Mouse (Mus musculus) MEL (cell line): Measurements from ENCODE around the gene Aven. TPM values are rescaled to one million over a fixed set of nuclear protein-coding genes. Genes with fewer than 3 reads are reported as not detected.

Source experiments
- DNase-seq: peaks from one replicate; pipeline ENCODE4 v3.0.0; 2011; ENCODE audit warnings: low read depth, low spot score
- H3K27ac ChIP-seq: 2 replicates; pipeline ENCODE4 v1.5.1; 2012; ENCODE audit warnings: low read depth, mild to moderate bottlenecking, control low read depth, low read length, moderate library complexity; ENCODE audit not compliant: control insufficient read depth
- H3K27me3 ChIP-seq, 2 experiments: fragments of 150-350 bp in 1 of 2; sonication (generic) in 1 of 2; 2 replicates each; pipeline ENCODE4 v1.6.1; 2012; ENCODE audit warnings: low read length in 2 of 2, mild to moderate bottlenecking in 2 of 2, improper control_type of control experiment in 1 of 2, moderate library complexity in 1 of 2; ENCODE audit not compliant: insufficient read depth in 2 of 2, control insufficient read depth in 1 of 2
- H3K36me3 ChIP-seq, 2 experiments: 2 replicates each; pipeline ENCODE4 v1.6.1; 2012 to 2014; ENCODE audit warnings: low read length in 2 of 2, improper control_type of control experiment in 1 of 2, inconsistent platforms in 1 of 2, mild to moderate bottlenecking in 1 of 2; ENCODE audit not compliant: insufficient read depth in 2 of 2, control insufficient read depth in 1 of 2
- H3K4me1 ChIP-seq, 2 experiments: fragments of 150-350 bp in 1 of 2; sonication (generic) in 1 of 2; 2 replicates each; pipeline ENCODE4 v1.6.1; 2012; ENCODE audit warnings: low read length in 2 of 2, improper control_type of control experiment in 1 of 2, mild to moderate bottlenecking in 1 of 2; ENCODE audit not compliant: insufficient read depth in 2 of 2, control insufficient read depth in 1 of 2
- H3K4me3 ChIP-seq, 2 experiments: fragments of 150-350 bp in 1 of 2; sonication (generic) in 1 of 2; 2 replicates each; pipeline ENCODE4 v1.5.1; 2012; ENCODE audit warnings: low read depth in 2 of 2, low read length in 2 of 2, mild to moderate bottlenecking in 2 of 2, moderate library complexity in 2 of 2, control low read depth in 1 of 2, improper control_type of control experiment in 1 of 2; ENCODE audit not compliant: control insufficient read depth in 1 of 2, insufficient read depth in 1 of 2
- H3K79me2 ChIP-seq: 2 replicates; pipeline ENCODE4 v1.6.1; 2012; ENCODE audit warnings: mild to moderate bottlenecking, low read length, moderate library complexity; ENCODE audit not compliant: control insufficient read depth, poor library complexity, insufficient read depth
- H3K9ac ChIP-seq: 2 replicates; pipeline ENCODE4 v1.6.1; 2012; ENCODE audit warnings: low read depth, mild to moderate bottlenecking, control low read depth, low read length, moderate library complexity; ENCODE audit not compliant: control insufficient read depth, poor library complexity, severe bottlenecking
- H3K9me3 ChIP-seq: fragments of 150-350 bp; sonication (generic); replicated peaks from 2 replicates; pipeline ENCODE4 v1.6.1; 2012; ENCODE audit warnings: mild to moderate bottlenecking, low read length, improper control_type of control experiment, moderate library complexity; ENCODE audit not compliant: insufficient read depth
- CHD1 ChIP-seq: IDR thresholded peaks from 2 replicates; pipeline ENCODE4 v1.6.1; 2012; ENCODE audit warnings: low read depth, mild to moderate bottlenecking, inconsistent platforms, low read length, improper control_type of control experiment
- CTCF ChIP-seq, 3 experiments: IDR thresholded peaks in 2 of 3; conservative IDR thresholded peaks in 1 of 3; 2 replicates each; pipeline ENCODE4 v1.5.1; 2011 to 2012; ENCODE audit warnings: low read length in 3 of 3, low read depth in 2 of 3, mild to moderate bottlenecking in 2 of 3, improper control_type of control experiment in 1 of 3, inconsistent platforms in 1 of 3, mixed read lengths in 1 of 3, moderate library complexity in 1 of 3; ENCODE audit not compliant: control insufficient read depth in 1 of 3, insufficient read depth in 1 of 3, poor library complexity in 1 of 3, severe bottlenecking in 1 of 3
- ELF1 ChIP-seq: IDR thresholded peaks from 2 replicates; pipeline ENCODE4 v1.6.1; 2014; ENCODE audit warnings: low read depth, mild to moderate bottlenecking, inconsistent platforms, low read length, improper control_type of control experiment, moderate library complexity
- HCFC1 ChIP-seq: IDR thresholded peaks from 2 replicates; pipeline ENCODE4 v1.6.1; 2012; ENCODE audit warnings: low read depth, mild to moderate bottlenecking, inconsistent platforms, low read length, improper control_type of control experiment, moderate library complexity
- JUND ChIP-seq: IDR thresholded peaks from 2 replicates; pipeline ENCODE4 v1.6.1; 2011; ENCODE audit warnings: low read depth, mild to moderate bottlenecking, improper control_type of control experiment, low read length
- KAT2A ChIP-seq: conservative IDR thresholded peaks from 2 replicates; pipeline ENCODE4 v1.6.1; 2012; ENCODE audit warnings: low read depth, low read length, improper control_type of control experiment, inconsistent platforms
- MAZ ChIP-seq: IDR thresholded peaks from 2 replicates; pipeline ENCODE4 v1.6.1; 2012; ENCODE audit warnings: low read depth, mild to moderate bottlenecking, inconsistent platforms, low read length, improper control_type of control experiment
- MEF2A ChIP-seq: IDR thresholded peaks from 2 replicates; pipeline ENCODE4 v1.6.1; 2014; ENCODE audit warnings: low read depth, mild to moderate bottlenecking, inconsistent platforms, low read length, improper control_type of control experiment; ENCODE audit not compliant: poor library complexity, insufficient replicate concordance, severe bottlenecking; ENCODE audit errors: extremely low read depth
- MXI1 ChIP-seq: IDR thresholded peaks from 2 replicates; pipeline ENCODE4 v1.6.1; 2011; ENCODE audit warnings: mild to moderate bottlenecking, low read depth, low read length, improper control_type of control experiment
- MYC ChIP-seq: IDR thresholded peaks from 2 replicates; pipeline ENCODE4 v1.6.1; 2011; ENCODE audit warnings: low read depth, mild to moderate bottlenecking, low read length, improper control_type of control experiment, moderate library complexity
- NELFE ChIP-seq: IDR thresholded peaks from 2 replicates; pipeline ENCODE4 v1.6.1; 2011; ENCODE audit warnings: low read depth, low read length, improper control_type of control experiment
- POLR2A ChIP-seq, 2 experiments: IDR thresholded peaks; 2 replicates each; pipeline ENCODE4 v1.6.1; 2011 to 2012; ENCODE audit warnings: low read length in 2 of 2, mild to moderate bottlenecking in 2 of 2, control low read depth in 1 of 2, improper control_type of control experiment in 1 of 2, low read depth in 1 of 2, moderate library complexity in 1 of 2; ENCODE audit not compliant: control insufficient read depth in 1 of 2, insufficient read depth in 1 of 2, poor library complexity in 1 of 2
- RAD21 ChIP-seq: IDR thresholded peaks from 2 replicates; pipeline ENCODE4 v1.6.1; 2011; ENCODE audit warnings: mild to moderate bottlenecking, low read depth, low read length, improper control_type of control experiment
- SIN3A ChIP-seq: IDR thresholded peaks from 2 replicates; pipeline ENCODE4 v1.6.1; 2012; ENCODE audit warnings: low read length, improper control_type of control experiment, inconsistent platforms
- TBP ChIP-seq: IDR thresholded peaks from 2 replicates; pipeline ENCODE4 v1.8.0; 2011; ENCODE audit warnings: low read depth, low read length, improper control_type of control experiment
- TCF12 ChIP-seq: IDR thresholded peaks from 2 replicates; pipeline ENCODE4 v1.6.1; 2014; ENCODE audit warnings: low read depth, mild to moderate bottlenecking, inconsistent platforms, low read length, improper control_type of control experiment, moderate library complexity
- USF2 ChIP-seq, 2 experiments: IDR thresholded peaks; 2 replicates each; pipeline ENCODE4 v1.6.1; 2011 to 2012; ENCODE audit warnings: improper control_type of control experiment in 2 of 2, low read length in 2 of 2, borderline replicate concordance in 1 of 2, inconsistent platforms in 1 of 2, low read depth in 1 of 2, mild to moderate bottlenecking in 1 of 2; ENCODE audit not compliant: insufficient read depth in 1 of 2
- ZKSCAN1 ChIP-seq: IDR thresholded peaks from 2 replicates; pipeline ENCODE4 v1.6.1; 2012; ENCODE audit warnings: low read depth, mild to moderate bottlenecking, inconsistent platforms, low read length, improper control_type of control experiment, moderate library complexity
- ZMIZ1 ChIP-seq: IDR thresholded peaks from 2 replicates; pipeline ENCODE4 v1.6.1; 2012; ENCODE audit warnings: low read depth, mild to moderate bottlenecking, inconsistent platforms, low read length, improper control_type of control experiment, moderate library complexity
- ZNF384 ChIP-seq: IDR thresholded peaks from 2 replicates; pipeline ENCODE4 v1.6.1; 2012; ENCODE audit warnings: low read depth, mild to moderate bottlenecking, inconsistent platforms, low read length, improper control_type of control experiment
- polyA plus RNA-seq, 2 experiments: library from polyadenylated mRNA; stranded (reverse) in 1 of 2; unstranded in 1 of 2; fragments of >175 nt in 1 of 2; fragments of >200 nt in 1 of 2; gene quantifications; 2 replicates each; pipeline versions ENCODE4 v1.2.1 to v1.2.4; 2012; ENCODE audit warnings: low replicate concordance in 2 of 2, low read depth in 1 of 2; ENCODE audit not compliant: insufficient read length in 2 of 2, insufficient read depth in 1 of 2, missing spikeins in 1 of 2
- total RNA-seq: library from RNA; depleted of rRNA; stranded (reverse); fragments of 300-350 nt; gene quantifications from 2 replicates; pipeline ENCODE4 v1.2.3, GENCODE M21; 2012

The Aven gene
- total and polyA plus RNA-seq, 3 experiments: 33.4 to 72.8 (median 50.3) TPM

DNA sequence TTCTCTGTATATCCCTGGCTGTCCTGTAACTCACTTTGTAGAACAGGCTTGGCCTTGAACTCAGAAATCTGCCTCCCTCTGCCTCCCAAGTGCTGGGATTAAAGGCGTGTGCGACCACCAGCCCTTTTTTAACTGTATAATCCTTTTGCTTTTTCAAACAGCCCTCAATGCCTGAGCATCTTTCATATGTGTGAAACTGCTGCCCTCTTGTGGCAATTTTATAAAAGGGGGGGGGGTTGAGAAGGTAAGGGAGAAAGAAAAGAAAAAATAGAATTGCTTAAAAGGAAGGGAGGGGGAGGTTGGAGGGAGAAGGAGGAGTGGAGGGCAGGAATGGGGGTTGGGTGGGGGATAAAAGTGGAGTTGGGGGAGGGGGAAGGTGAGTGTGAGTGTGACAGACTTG is 11.2 kb upstream of the Aven start (continued):
- no peak for TF ChIP-seq ZKSCAN1
- TF ChIP-seq MEF2A: no peak
- no peak for TF ChIP-seq USF2 (IDR thresholded peaks at IDR 0.05; ENCODE audit: borderline replicate concordance in 1 of 2, insufficient read depth in 1 of 2, low read depth in 1 of 2, low read length in 2 of 2)
- TF ChIP-seq SIN3A: peak; percentile 58
- TF ChIP-seq NELFE: no peak
- peak; percentile 89 for TF ChIP-seq RAD21
- TF ChIP-seq ZMIZ1: no peak
- TF ChIP-seq TBP: no peak
- TF ChIP-seq MYC: no peak
- no peak for TF ChIP-seq HCFC1
- no peak for TF ChIP-seq MXI1
- TF ChIP-seq JUND: no peak
- no peak for TF ChIP-seq POLR2A (IDR thresholded peaks at IDR 0.05; ENCODE audit: control insufficient read depth in 1 of 2, insufficient read depth in 1 of 2, low read depth in 1 of 2, low read length in 2 of 2, poor library complexity in 1 of 2)
- TF ChIP-seq CHD1: no peak

DNA sequence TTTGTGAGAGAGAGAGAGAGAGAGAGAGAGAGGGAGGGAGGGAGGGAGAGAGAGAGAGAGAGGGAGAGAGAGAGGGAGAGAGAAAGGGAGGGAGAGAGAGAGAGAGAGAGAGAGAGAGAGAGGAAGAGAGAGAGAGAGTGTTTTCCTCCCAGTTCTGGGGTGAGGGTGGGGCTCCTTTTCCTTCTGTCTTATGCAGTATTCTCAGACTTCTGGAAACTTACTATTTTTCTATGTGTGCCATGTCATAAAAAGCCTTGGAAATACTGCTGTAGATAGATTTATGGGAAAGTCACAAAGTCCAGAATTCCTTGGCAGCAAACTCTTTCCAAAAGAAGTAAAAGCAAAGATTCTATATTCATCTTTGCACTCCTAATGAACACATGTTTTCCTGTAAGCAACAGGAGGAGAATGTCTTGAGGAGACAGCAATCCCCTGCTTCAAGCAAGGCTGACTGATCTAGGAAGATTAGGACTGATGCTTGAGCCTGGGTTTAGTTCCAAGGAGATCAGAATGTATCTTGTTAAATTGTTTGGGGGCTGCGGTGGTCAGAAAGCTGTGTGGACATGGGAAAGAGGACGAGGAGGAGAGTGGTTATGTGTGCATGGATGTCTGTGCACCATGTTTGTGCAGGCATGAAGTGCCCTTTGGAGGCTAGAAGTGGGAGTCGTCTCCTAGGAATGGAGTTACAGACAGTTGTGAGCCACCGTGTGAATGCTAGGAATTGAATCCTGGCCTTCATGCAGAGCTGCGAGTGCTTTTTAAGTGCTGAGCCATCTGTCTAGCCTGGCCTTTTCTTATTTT is 10.0 kb upstream of the Aven start:
- H3K27ac ChIP-seq: no peak overlapping the region
- TF ChIP-seq ZKSCAN1: no peak
- no peak for TF ChIP-seq MEF2A
- TF ChIP-seq CHD1: no peak
- TF ChIP-seq ZNF384: no peak
- no peak for TF ChIP-seq KAT2A
- no peak for TF ChIP-seq SIN3A
- no peak for TF ChIP-seq HCFC1
- TF ChIP-seq CTCF (IDR thresholded peaks at IDR 0.05 in 2 of 3, conservative IDR thresholded peaks at IDR 0.05 in 1 of 3; ENCODE audit: control insufficient read depth in 1 of 3, insufficient read depth in 1 of 3, low read depth in 2 of 3, low read length in 3 of 3, poor library complexity in 1 of 3, severe bottlenecking in 1 of 3): no peak
- TF ChIP-seq ELF1: no peak
- TF ChIP-seq ZMIZ1: no peak
- TF ChIP-seq MAZ: no peak
- no peak for TF ChIP-seq TCF12
- no peak for TF ChIP-seq USF2 (IDR thresholded peaks at IDR 0.05; ENCODE audit: borderline replicate concordance in 1 of 2, insufficient read depth in 1 of 2, low read depth in 1 of 2, low read length in 2 of 2)

More for the DNA sequence above, 10.0 kb upstream of the Aven start:
- H3K27me3 ChIP-seq: peaks cover 1 to 5% of the 10 kb centered on the region in 2 experiments; a peak in 2 of 4 replicates
- H3K4me3 ChIP-seq: no peak overlapping the region
- H3K36me3 ChIP-seq: no peaks in the 10 kb centered on the region
- no peak overlapping the region for H3K9ac ChIP-seq
- DNase-seq: no peak
- no peaks in the 10 kb centered on the region for H3K4me1 ChIP-seq
- no peaks in the 10 kb centered on the region for H3K9me3 ChIP-seq
- H3K79me2 ChIP-seq: no peaks in the 10 kb centered on the region
